Mouse (Mus musculus): ENCODE results near the gene Ngfr. TPM values are rescaled to one million over a fixed set of nuclear protein-coding genes. Genes with fewer than 3 reads are reported as not detected.

Ngfr gene
- polyA plus RNA-seq, 1 experiment from 2014 or later: 8.5 TPM

DNA sequence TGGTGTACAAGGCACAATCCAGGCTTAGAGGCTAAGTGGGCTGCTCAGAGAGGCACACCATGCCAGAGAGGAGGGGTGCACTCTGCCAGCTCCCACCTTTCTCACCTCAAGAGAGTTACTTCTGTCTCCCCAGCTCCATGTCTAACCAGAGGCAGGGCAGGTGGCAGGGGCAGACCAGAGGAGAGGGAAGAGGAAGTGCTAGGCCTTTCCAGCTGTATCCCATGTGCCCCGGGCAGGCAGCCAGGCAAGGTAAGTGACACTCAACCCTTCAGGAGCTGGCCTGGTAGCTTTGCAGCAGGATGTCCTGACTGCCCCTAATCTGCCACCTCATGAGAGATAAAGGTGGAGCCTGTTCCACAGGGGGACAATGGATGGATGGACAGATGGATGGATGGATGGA is 5.2 kb upstream of the Ngfr start:
- Histone ChIP-seq H3K27ac (ENCODE audit: low read length) (no peak overlapping the region), H3K9ac (replicated peaks; ENCODE audit: low read depth, low read length) (no peak overlapping the region), H3K4me3 (ENCODE audit: low read depth, low read length) (no peak overlapping the region), H3K27me3 (ENCODE audit: control insufficient read depth, insufficient read depth, low read length) (0 out of 2 replicates have a peak, but pooled peaks cover 4% of the 10 kb centered on the region), H3K9me3 (ENCODE audit: control insufficient read depth, low read depth, low read length) (no peaks in the 10 kb centered on the region), H3K4me2 (replicated peaks; ENCODE audit: low read depth, low read length) (no peak overlapping the region), H3K36me3 (ENCODE audit: control insufficient read depth, insufficient read depth, low read length) (no peaks in the 10 kb centered on the region), H3K4me1 (ENCODE audit: control insufficient read depth, insufficient read depth, low read length) (peaks cover 19% of the 10 kb centered on the region)
- no peak for ATAC-seq (ENCODE audit: insufficient number of reproducible peaks, insufficient read depth, low FRiP score, low read depth)
- WGBS: 71% methylated on average over 1 of the region's 1 CpGs

DNA sequence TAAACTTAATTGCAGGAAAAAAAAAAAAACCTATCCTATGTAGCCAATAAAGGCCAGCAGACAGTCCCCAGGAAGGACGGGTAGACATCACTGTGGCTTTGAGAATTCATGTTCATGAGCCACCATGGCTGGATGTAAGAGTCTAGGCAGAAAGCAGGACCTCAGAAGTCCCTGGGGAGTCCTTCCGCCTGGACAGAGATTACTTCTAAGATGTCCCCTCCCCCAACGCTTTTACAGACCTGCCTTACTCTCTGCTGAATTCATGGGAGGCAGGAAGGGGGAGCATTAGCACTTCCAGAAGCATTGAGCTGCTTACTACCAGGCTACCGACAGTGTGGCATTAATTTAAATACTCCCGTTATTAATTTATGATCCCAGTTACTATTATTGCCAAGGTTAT is 1.7 kb upstream of the Ngfr start:
- no peak overlapping the region for H3K4me3 ChIP-seq (ENCODE audit: low read depth, low read length)
- no peak overlapping the region for H3K4me2 ChIP-seq (replicated peaks; ENCODE audit: low read depth, low read length)
- no peak overlapping the region for H3K9ac ChIP-seq (replicated peaks; ENCODE audit: low read depth, low read length)
- no peak overlapping the region for H3K27ac ChIP-seq (ENCODE audit: low read length)
- H3K36me3 ChIP-seq (ENCODE audit: control insufficient read depth, insufficient read depth, low read length): no peaks in the 10 kb centered on the region
- no peak for ATAC-seq (ENCODE audit: insufficient number of reproducible peaks, insufficient read depth, low FRiP score, low read depth)
- peaks cover 22% of the 10 kb centered on the region; the same call in 1 of the 2 replicates for H3K27me3 ChIP-seq (ENCODE audit: control insufficient read depth, insufficient read depth, low read length)
- peaks cover 25% of the 10 kb centered on the region; the same call in 1 of the 2 replicates for H3K4me1 ChIP-seq (ENCODE audit: control insufficient read depth, insufficient read depth, low read length)
- WGBS: 38% methylated on average over 5 of the region's 5 CpGs
- H3K9me3 ChIP-seq (ENCODE audit: control insufficient read depth, low read depth, low read length): no peaks in the 10 kb centered on the region

DNA sequence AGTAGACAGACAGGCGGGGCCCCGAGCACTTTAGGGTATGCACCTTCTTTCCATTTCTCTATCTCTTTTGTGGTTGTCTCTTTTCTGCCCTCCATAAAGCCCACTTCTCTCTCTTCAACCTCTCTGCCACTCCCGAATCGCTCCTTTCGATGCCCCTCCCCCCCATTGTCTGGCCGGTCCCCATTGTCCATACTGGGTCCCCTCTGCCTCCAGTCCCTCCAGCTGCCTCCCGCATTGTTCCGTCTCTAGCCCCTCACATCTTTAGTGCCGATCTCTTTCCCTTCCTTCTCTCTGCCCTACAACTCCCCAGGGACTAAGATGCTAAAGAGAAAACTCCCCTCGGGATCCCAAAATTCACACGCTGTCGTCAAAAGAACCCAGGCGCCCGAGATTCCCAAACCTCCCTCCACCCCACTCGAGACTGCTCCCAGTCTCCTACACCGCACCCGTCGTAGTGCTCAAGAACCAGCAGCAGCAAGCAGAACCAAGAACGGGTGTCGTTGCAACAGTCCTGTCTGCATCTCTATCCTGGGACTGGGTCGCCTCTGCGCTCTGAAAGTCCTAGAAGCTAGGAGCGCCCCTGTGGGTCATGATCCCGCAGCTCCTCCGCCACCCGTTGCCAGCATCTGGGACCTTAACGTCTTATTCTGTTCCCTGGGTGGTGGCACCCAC is 648 bp downstream of the Ngfr start:
- no peaks in the 10 kb centered on the region for H3K9me3 ChIP-seq (ENCODE audit: control insufficient read depth, low read depth, low read length)
- H3K4me3 ChIP-seq (ENCODE audit: low read depth, low read length): peak overlapping the region; percentile 33
- peak overlapping the region; percentile 73 for H3K4me2 ChIP-seq (replicated peaks; ENCODE audit: low read depth, low read length)
- no peak for ATAC-seq (ENCODE audit: insufficient number of reproducible peaks, insufficient read depth, low FRiP score, low read depth)
- under 1% methylated on average over 27 of the region's 27 CpGs for WGBS
- no peaks in the 10 kb centered on the region for H3K36me3 ChIP-seq (ENCODE audit: control insufficient read depth, insufficient read depth, low read length)
- H3K4me1 ChIP-seq (ENCODE audit: control insufficient read depth, insufficient read depth, low read length): peaks cover 25% of the 10 kb centered on the region; the same call in 1 of the 2 replicates
- no peak overlapping the region for H3K27ac ChIP-seq (ENCODE audit: low read length)
- H3K27me3 ChIP-seq (ENCODE audit: control insufficient read depth, insufficient read depth, low read length): peaks cover 34% of the 10 kb centered on the region
- H3K9ac ChIP-seq (replicated peaks; ENCODE audit: low read depth, low read length): no peak overlapping the region

DNA sequence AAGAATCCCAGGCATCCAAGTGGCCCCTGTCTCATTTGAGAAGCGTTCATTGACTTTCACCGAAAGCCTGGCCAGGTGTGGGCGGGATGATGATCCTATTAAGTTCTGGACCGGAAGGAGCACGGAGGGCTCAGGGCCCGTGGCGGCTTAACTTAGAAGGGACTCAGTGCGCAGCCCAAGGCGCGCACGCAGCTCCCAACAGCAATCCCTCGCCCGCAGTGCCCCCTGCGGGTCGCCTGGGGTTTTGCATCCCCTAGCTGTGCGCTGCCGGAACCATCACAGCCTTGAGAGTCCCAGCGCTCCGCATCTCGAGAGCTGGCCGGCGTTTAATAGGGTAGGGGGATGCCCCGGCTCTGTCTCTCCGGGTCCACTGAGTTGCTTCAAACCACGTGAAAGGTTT is 1.4 kb downstream of the Ngfr start:
- H3K27me3 ChIP-seq (ENCODE audit: control insufficient read depth, insufficient read depth, low read length): peaks cover 34% of the 10 kb centered on the region
- no peak overlapping the region for H3K9ac ChIP-seq (replicated peaks; ENCODE audit: low read depth, low read length)
- H3K4me3 ChIP-seq (ENCODE audit: low read depth, low read length): peak overlapping the region; percentile 33
- no peak overlapping the region for H3K27ac ChIP-seq (ENCODE audit: low read length)
- peak overlapping the region; percentile 73 for H3K4me2 ChIP-seq (replicated peaks; ENCODE audit: low read depth, low read length)
- 0% methylated on average over 25 of the region's 25 CpGs for WGBS
- peaks cover 28% of the 10 kb centered on the region for H3K4me1 ChIP-seq (ENCODE audit: control insufficient read depth, insufficient read depth, low read length)
- no peaks in the 10 kb centered on the region for H3K9me3 ChIP-seq (ENCODE audit: control insufficient read depth, low read depth, low read length)
- no peaks in the 10 kb centered on the region for H3K36me3 ChIP-seq (ENCODE audit: control insufficient read depth, insufficient read depth, low read length)
- peak; percentile 29; the same call in 1 of the 2 replicates for ATAC-seq (ENCODE audit: insufficient number of reproducible peaks, insufficient read depth, low FRiP score, low read depth)

DNA sequence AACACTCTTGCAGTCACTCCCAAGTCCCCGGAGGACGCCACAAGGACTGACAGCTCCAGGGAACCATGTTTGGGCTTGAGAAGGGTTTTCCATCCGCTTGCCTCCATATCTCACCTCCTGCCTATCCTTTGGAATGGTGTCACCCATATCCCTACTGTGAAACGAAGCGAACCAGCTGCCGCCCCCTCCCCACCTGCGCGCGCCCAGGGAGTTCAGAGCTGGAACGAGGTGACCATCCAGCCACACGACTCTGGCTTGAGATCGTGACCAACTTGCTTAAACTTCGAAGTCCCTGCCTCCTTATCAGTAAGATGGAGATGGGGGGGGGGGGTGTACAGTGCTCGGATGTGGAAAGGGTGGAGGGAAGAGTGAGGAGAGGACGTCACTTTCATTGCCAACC is 1.9 kb downstream of the Ngfr start:
- Histone ChIP-seq H3K9ac (replicated peaks; ENCODE audit: low read depth, low read length) (0 out of 2 replicates have a peak overlapping the region, but pooled peaks have one; percentile 18), H3K4me3 (ENCODE audit: low read depth, low read length) (peak overlapping the region; percentile 33), H3K36me3 (ENCODE audit: control insufficient read depth, insufficient read depth, low read length) (no peaks in the 10 kb centered on the region), H3K4me2 (replicated peaks; ENCODE audit: low read depth, low read length) (peak overlapping the region; percentile 73), H3K9me3 (ENCODE audit: control insufficient read depth, low read depth, low read length) (no peaks in the 10 kb centered on the region), H3K4me1 (ENCODE audit: control insufficient read depth, insufficient read depth, low read length) (peaks cover 28% of the 10 kb centered on the region), H3K27ac (ENCODE audit: low read length) (no peak overlapping the region), H3K27me3 (ENCODE audit: control insufficient read depth, insufficient read depth, low read length) (peaks cover 36% of the 10 kb centered on the region)
- 1% methylated on average over 15 of the region's 15 CpGs for WGBS
- ATAC-seq (ENCODE audit: insufficient number of reproducible peaks, insufficient read depth, low FRiP score, low read depth): no peak

DNA sequence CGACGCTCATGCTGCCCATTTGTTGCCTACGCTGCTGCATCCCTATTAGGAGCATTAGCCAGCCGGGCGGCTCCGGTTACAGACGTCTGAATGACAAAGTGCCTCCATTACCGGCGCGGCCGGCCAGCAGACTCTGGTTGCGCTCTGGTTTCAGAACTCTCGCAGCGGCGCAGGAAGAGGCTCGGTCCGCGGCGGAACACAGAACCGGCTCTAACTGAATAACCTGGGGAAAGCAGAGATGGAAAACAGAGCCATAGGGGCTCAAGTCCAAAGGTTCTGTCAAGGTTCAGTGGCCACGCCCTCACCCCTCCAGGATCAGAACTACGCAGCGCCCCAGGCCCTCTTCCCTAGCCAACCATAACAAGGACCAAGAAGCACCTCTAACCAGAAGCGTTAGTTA is 2.3 kb downstream of the Ngfr start:
- peaks cover 28% of the 10 kb centered on the region for H3K4me1 ChIP-seq (ENCODE audit: control insufficient read depth, insufficient read depth, low read length)
- peak overlapping the region; percentile 33 for H3K4me3 ChIP-seq (ENCODE audit: low read depth, low read length)
- H3K9ac ChIP-seq (replicated peaks; ENCODE audit: low read depth, low read length): 0 out of 2 replicates have a peak overlapping the region, but pooled peaks have one; percentile 18
- peaks cover 38% of the 10 kb centered on the region for H3K27me3 ChIP-seq (ENCODE audit: control insufficient read depth, insufficient read depth, low read length)
- no peak overlapping the region for H3K27ac ChIP-seq (ENCODE audit: low read length)
- no peak for ATAC-seq (ENCODE audit: insufficient number of reproducible peaks, insufficient read depth, low FRiP score, low read depth)
- no peaks in the 10 kb centered on the region for H3K9me3 ChIP-seq (ENCODE audit: control insufficient read depth, low read depth, low read length)
- peak overlapping the region; percentile 73 for H3K4me2 ChIP-seq (replicated peaks; ENCODE audit: low read depth, low read length)
- no peaks in the 10 kb centered on the region for H3K36me3 ChIP-seq (ENCODE audit: control insufficient read depth, insufficient read depth, low read length)
- WGBS: 1% methylated on average over 24 of the region's 24 CpGs

DNA sequence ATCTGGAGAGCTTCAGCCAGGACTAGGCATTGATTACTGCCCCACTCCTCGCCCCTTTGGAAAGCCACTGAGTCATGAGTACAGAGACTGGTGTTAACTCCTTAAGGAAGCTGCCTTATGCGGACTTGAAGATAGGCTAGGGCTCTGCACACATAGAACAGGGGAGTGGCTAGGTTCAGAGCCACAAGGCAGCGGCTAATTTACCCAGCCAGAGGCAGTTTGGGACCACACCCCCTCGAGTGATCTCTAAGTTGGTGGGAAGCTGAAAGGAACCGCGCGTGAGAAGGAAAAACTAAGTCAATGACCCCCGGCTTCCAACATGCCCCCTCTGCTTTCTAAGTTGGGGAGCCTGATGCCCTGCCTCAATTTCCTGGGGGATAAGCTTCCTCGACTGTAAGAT is 2.9 kb downstream of the Ngfr start:
- Histone ChIP-seq H3K27ac (ENCODE audit: low read length) (no peak overlapping the region), H3K4me2 (replicated peaks; ENCODE audit: low read depth, low read length) (peak overlapping the region; percentile 73; the same call in 1 of the 2 replicates), H3K4me1 (ENCODE audit: control insufficient read depth, insufficient read depth, low read length) (peaks cover 28% of the 10 kb centered on the region), H3K4me3 (ENCODE audit: low read depth, low read length) (0 out of 2 replicates have a peak overlapping the region, but pooled peaks have one; percentile 33), H3K9me3 (ENCODE audit: control insufficient read depth, low read depth, low read length) (no peaks in the 10 kb centered on the region), H3K27me3 (ENCODE audit: control insufficient read depth, insufficient read depth, low read length) (peaks cover 41% of the 10 kb centered on the region), H3K9ac (replicated peaks; ENCODE audit: low read depth, low read length) (no peak overlapping the region), H3K36me3 (ENCODE audit: control insufficient read depth, insufficient read depth, low read length) (no peaks in the 10 kb centered on the region)
- WGBS: 5% methylated on average over 9 of the region's 9 CpGs
- no peak for ATAC-seq (ENCODE audit: insufficient number of reproducible peaks, insufficient read depth, low FRiP score, low read depth)

DNA sequence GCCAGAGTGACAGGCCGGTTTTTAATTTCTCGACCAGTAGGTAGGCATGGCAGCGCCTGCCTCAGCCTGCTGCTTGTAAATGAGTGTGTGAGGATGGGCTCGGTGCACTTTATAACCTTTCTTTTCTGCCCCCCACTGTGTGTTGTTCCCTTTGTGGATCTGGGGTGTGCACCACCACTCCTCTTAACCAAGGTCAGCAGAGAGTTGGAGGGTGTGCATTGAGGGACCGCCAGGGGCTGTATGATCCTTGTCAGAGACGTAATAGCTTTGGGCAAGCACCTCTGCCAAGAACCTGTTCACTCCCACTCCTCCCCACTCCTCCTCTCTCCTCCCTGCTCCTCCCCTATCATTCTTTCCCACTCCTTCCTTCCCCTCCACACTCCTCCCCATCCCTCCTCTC is 4.1 kb downstream of the Ngfr start:
- Histone ChIP-seq H3K4me3 (ENCODE audit: low read depth, low read length) (no peak overlapping the region), H3K9me3 (ENCODE audit: control insufficient read depth, low read depth, low read length) (no peaks in the 10 kb centered on the region), H3K4me2 (replicated peaks; ENCODE audit: low read depth, low read length) (no peak overlapping the region), H3K9ac (replicated peaks; ENCODE audit: low read depth, low read length) (no peak overlapping the region), H3K27ac (ENCODE audit: low read length) (no peak overlapping the region), H3K4me1 (ENCODE audit: control insufficient read depth, insufficient read depth, low read length) (peaks cover 28% of the 10 kb centered on the region), H3K36me3 (ENCODE audit: control insufficient read depth, insufficient read depth, low read length) (no peaks in the 10 kb centered on the region), H3K27me3 (ENCODE audit: control insufficient read depth, insufficient read depth, low read length) (peaks cover 48% of the 10 kb centered on the region)
- WGBS: 65% methylated on average over 6 of the region's 6 CpGs
- no peak for ATAC-seq (ENCODE audit: insufficient number of reproducible peaks, insufficient read depth, low FRiP score, low read depth)

DNA sequence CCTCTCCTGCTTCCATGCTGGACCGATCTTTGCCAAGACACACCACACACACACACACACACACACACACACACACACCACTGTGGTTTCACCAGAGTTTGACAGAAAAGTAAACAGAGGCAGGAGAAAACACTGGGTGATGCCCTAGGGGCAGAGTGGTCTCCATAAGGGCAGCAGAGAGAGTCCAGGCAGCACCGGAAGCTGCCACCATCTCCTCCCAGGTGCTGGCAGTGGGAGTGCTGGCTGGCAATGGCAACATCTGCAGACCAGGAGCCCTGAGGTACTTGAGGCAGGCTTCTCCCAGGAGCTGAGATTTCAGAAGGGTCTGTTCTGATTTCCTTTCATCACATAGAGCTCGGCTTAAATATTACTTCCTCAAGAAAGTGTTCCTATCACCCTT is 5.3 kb downstream of the Ngfr start:
- Histone ChIP-seq H3K4me1 (ENCODE audit: control insufficient read depth, insufficient read depth, low read length) (peaks cover 23% of the 10 kb centered on the region), H3K27ac (ENCODE audit: low read length) (no peak overlapping the region), H3K9ac (replicated peaks; ENCODE audit: low read depth, low read length) (no peak overlapping the region), H3K9me3 (ENCODE audit: control insufficient read depth, low read depth, low read length) (no peaks in the 10 kb centered on the region), H3K36me3 (ENCODE audit: control insufficient read depth, insufficient read depth, low read length) (no peaks in the 10 kb centered on the region), H3K4me3 (ENCODE audit: low read depth, low read length) (no peak overlapping the region), H3K27me3 (ENCODE audit: control insufficient read depth, insufficient read depth, low read length) (peaks cover 44% of the 10 kb centered on the region), H3K4me2 (replicated peaks; ENCODE audit: low read depth, low read length) (no peak overlapping the region)
- 33% methylated on average over 3 of the region's 3 CpGs for WGBS
- no peak for ATAC-seq (ENCODE audit: insufficient number of reproducible peaks, insufficient read depth, low FRiP score, low read depth)

Data from stomach, embryonic 14.5 days (tissue).